Mouse (Mus musculus): Measurements from ENCODE around the gene Rslcan18. TPM values are rescaled to one million over a fixed set of nuclear protein-coding genes. Genes with fewer than 3 reads are reported as not detected.

Gene Rslcan18
- polyA plus RNA-seq, 1 experiment from 2014 or later = 0.41 TPM

GRCm38 (mm10) chr13:67108194-67108820, 7.8 kb downstream of the Rslcan18 start, which contains the start of gene Gm28557:
Gene Gm28557, minus strand, starts transcription at chr13:67108604.
- Histone ChIP-seq H3K36me3 (ENCODE audit: control insufficient read depth, insufficient read depth, low read length) (no peaks in the 10 kb centered on the region; the same call in 1 of the 2 replicates), H3K9ac (ENCODE audit: low read length) (peak within 1 kb of the TSS; percentile 62), H3K4me3 (ENCODE audit: low read depth, low read length) (peak within 1 kb of the TSS; percentile 55), H3K4me1 (ENCODE audit: control insufficient read depth, insufficient read depth, low read length) (0 out of 2 replicates have a peak, but pooled peaks cover 4% of the 10 kb centered on the region), H3K9me3 (ENCODE audit: control insufficient read depth, low read length) (no peaks in the 10 kb centered on the region), H3K4me2 (ENCODE audit: low read depth, severe bottlenecking) (peak within 1 kb of the TSS; percentile 49), H3K27ac (replicated peaks; ENCODE audit: low read depth, low read length) (peak within 1 kb of the TSS; percentile 43), H3K27me3 (ENCODE audit: control insufficient read depth, insufficient read depth, low read length) (no peaks in the 10 kb centered on the region)
- 0% methylated on average over 17 of the region's 17 CpGs for WGBS
- DNase-seq (ENCODE audit: low spot score) (peak; percentile 92), ATAC-seq (ENCODE audit: insufficient number of reproducible peaks, low FRiP score, low TSS enrichment, low read depth) (peak; percentile 96)

GRCm38 (mm10) chr13:67107681-67108080, 8.4 kb downstream of the Rslcan18 start:
- Histone ChIP-seq H3K4me2 (ENCODE audit: low read depth, severe bottlenecking) (peak overlapping the region; percentile 49), H3K27me3 (ENCODE audit: control insufficient read depth, insufficient read depth, low read length) (no peaks in the 10 kb centered on the region), H3K36me3 (ENCODE audit: control insufficient read depth, insufficient read depth, low read length) (no peaks in the 10 kb centered on the region; the same call in 1 of the 2 replicates), H3K9me3 (ENCODE audit: control insufficient read depth, low read length) (no peaks in the 10 kb centered on the region), H3K9ac (ENCODE audit: low read length) (peak overlapping the region; percentile 62), H3K4me3 (ENCODE audit: low read depth, low read length) (peak overlapping the region; percentile 55), H3K27ac (replicated peaks; ENCODE audit: low read depth, low read length) (no peak overlapping the region), H3K4me1 (ENCODE audit: control insufficient read depth, insufficient read depth, low read length) (0 out of 2 replicates have a peak, but pooled peaks cover 4% of the 10 kb centered on the region)
- ATAC-seq (ENCODE audit: insufficient number of reproducible peaks, low FRiP score, low TSS enrichment, low read depth) = peak; percentile 1; the same call in 1 of the 2 replicates
- no peak for DNase-seq (ENCODE audit: low spot score)
- 64% methylated on average over 9 of the region's 9 CpGs for WGBS

- DNase-seq (ENCODE audit: low spot score) = no peak
- WGBS = 91% methylated on average over 10 of the region's 10 CpGs
- H3K9me3 ChIP-seq (ENCODE audit: control insufficient read depth, low read length) = no peaks in the 10 kb centered on the region
- H3K9ac ChIP-seq (ENCODE audit: low read length) = no peak within 1 kb of the TSS
- H3K4me3 ChIP-seq (ENCODE audit: low read depth, low read length) = no peak within 1 kb of the TSS
- no peaks in the 10 kb centered on the region; the same call in 1 of the 2 replicates for H3K36me3 ChIP-seq (ENCODE audit: control insufficient read depth, insufficient read depth, low read length)
- no peaks in the 10 kb centered on the region for H3K27me3 ChIP-seq (ENCODE audit: control insufficient read depth, insufficient read depth, low read length)
- no peaks in the 10 kb centered on the region for H3K4me1 ChIP-seq (ENCODE audit: control insufficient read depth, insufficient read depth, low read length)
- H3K4me2 ChIP-seq (ENCODE audit: low read depth, severe bottlenecking) = no peak within 1 kb of the TSS
- ATAC-seq (ENCODE audit: insufficient number of reproducible peaks, low FRiP score, low TSS enrichment, low read depth) = no peak
- H3K27ac ChIP-seq (replicated peaks; ENCODE audit: low read depth, low read length) = no peak within 1 kb of the TSS
Measured at GRCm38 (mm10) chr13:67097876-67098275, 18.2 kb downstream of the Rslcan18 start, which contains the start of gene Zfp708. Gene Zfp708, minus strand, starts transcription at chr13:67097976.

- no peaks in the 10 kb centered on the region for H3K27me3 ChIP-seq (ENCODE audit: control insufficient read depth, insufficient read depth, low read length)
- DNase-seq (ENCODE audit: low spot score) = no peak
- no peaks in the 10 kb centered on the region for H3K4me1 ChIP-seq (ENCODE audit: control insufficient read depth, insufficient read depth, low read length)
- H3K4me3 ChIP-seq (ENCODE audit: low read depth, low read length) = no peak overlapping the region
- no peak overlapping the region for H3K4me2 ChIP-seq (ENCODE audit: low read depth, severe bottlenecking)
- no peak overlapping the region for H3K27ac ChIP-seq (replicated peaks; ENCODE audit: low read depth, low read length)
- no peaks in the 10 kb centered on the region for H3K9me3 ChIP-seq (ENCODE audit: control insufficient read depth, low read length)
- ATAC-seq (ENCODE audit: insufficient number of reproducible peaks, low FRiP score, low TSS enrichment, low read depth) = no peak
- no peak overlapping the region for H3K9ac ChIP-seq (ENCODE audit: low read length)
- H3K36me3 ChIP-seq (ENCODE audit: control insufficient read depth, insufficient read depth, low read length) = no peaks in the 10 kb centered on the region
- WGBS = 100% methylated on average over 1 of the region's 1 CpGs
Measured at GRCm38 (mm10) chr13:67090154-67090553, 25.9 kb downstream of the Rslcan18 start.

- H3K4me3 ChIP-seq (ENCODE audit: low read depth, low read length) = no peak overlapping the region; the same call in 1 of the 2 replicates
- H3K9ac ChIP-seq (ENCODE audit: low read length) = no peak overlapping the region
- no peaks in the 10 kb centered on the region for H3K4me1 ChIP-seq (ENCODE audit: control insufficient read depth, insufficient read depth, low read length)
- no peaks in the 10 kb centered on the region for H3K27me3 ChIP-seq (ENCODE audit: control insufficient read depth, insufficient read depth, low read length)
- DNase-seq (ENCODE audit: low spot score) (no peak), ATAC-seq (ENCODE audit: insufficient number of reproducible peaks, low FRiP score, low TSS enrichment, low read depth) (no peak)
- H3K36me3 ChIP-seq (ENCODE audit: control insufficient read depth, insufficient read depth, low read length) = no peaks in the 10 kb centered on the region
- no peaks in the 10 kb centered on the region for H3K9me3 ChIP-seq (ENCODE audit: control insufficient read depth, low read length)
- 71% methylated on average over 1 of the region's 1 CpGs for WGBS
- H3K27ac ChIP-seq (replicated peaks; ENCODE audit: low read depth, low read length) = no peak overlapping the region
- peak overlapping the region; percentile 65; the same call in 1 of the 2 replicates for H3K4me2 ChIP-seq (ENCODE audit: low read depth, severe bottlenecking)
Measured at GRCm38 (mm10) chr13:67081946-67082345, 34.1 kb downstream of the Rslcan18 start.

GRCm38 (mm10) chr13:67081142-67081713, 34.8 kb downstream of the Rslcan18 start:
- ATAC-seq (ENCODE audit: insufficient number of reproducible peaks, low FRiP score, low TSS enrichment, low read depth) (peak; percentile 99), DNase-seq (ENCODE audit: low spot score) (peak; percentile 80)
- no peaks in the 10 kb centered on the region for H3K36me3 ChIP-seq (ENCODE audit: control insufficient read depth, insufficient read depth, low read length)
- peak overlapping the region; percentile 61 for H3K4me3 ChIP-seq (ENCODE audit: low read depth, low read length)
- H3K27me3 ChIP-seq (ENCODE audit: control insufficient read depth, insufficient read depth, low read length) = no peaks in the 10 kb centered on the region
- under 1% methylated on average over 24 of the region's 24 CpGs for WGBS
- H3K9me3 ChIP-seq (ENCODE audit: control insufficient read depth, low read length) = no peaks in the 10 kb centered on the region
- no peaks in the 10 kb centered on the region for H3K4me1 ChIP-seq (ENCODE audit: control insufficient read depth, insufficient read depth, low read length)
- peak overlapping the region; percentile 84; the same call in 1 of the 2 replicates for H3K27ac ChIP-seq (replicated peaks; ENCODE audit: low read depth, low read length)
- peak overlapping the region; percentile 58 for H3K9ac ChIP-seq (ENCODE audit: low read length)
- H3K4me2 ChIP-seq (ENCODE audit: low read depth, severe bottlenecking) = peak overlapping the region; percentile 65

- peaks cover 2% of the 10 kb centered on the region; the same call in 1 of the 2 replicates for H3K9me3 ChIP-seq (ENCODE audit: control insufficient read depth, low read length)
- DNase-seq (ENCODE audit: low spot score) = no peak
- H3K27me3 ChIP-seq (ENCODE audit: control insufficient read depth, insufficient read depth, low read length) = no peaks in the 10 kb centered on the region
- WGBS = 85% methylated on average over 2 of the region's 2 CpGs
- no peak overlapping the region for H3K4me3 ChIP-seq (ENCODE audit: low read depth, low read length)
- no peaks in the 10 kb centered on the region for H3K4me1 ChIP-seq (ENCODE audit: control insufficient read depth, insufficient read depth, low read length)
- ATAC-seq (ENCODE audit: insufficient number of reproducible peaks, low FRiP score, low TSS enrichment, low read depth) = no peak
- H3K36me3 ChIP-seq (ENCODE audit: control insufficient read depth, insufficient read depth, low read length) = peaks cover 12% of the 10 kb centered on the region
- H3K27ac ChIP-seq (replicated peaks; ENCODE audit: low read depth, low read length) = no peak overlapping the region
- H3K4me2 ChIP-seq (ENCODE audit: low read depth, severe bottlenecking) = no peak overlapping the region
- no peak overlapping the region for H3K9ac ChIP-seq (ENCODE audit: low read length)
Measured at GRCm38 (mm10) chr13:67077244-67077643, 38.8 kb downstream of the Rslcan18 start.

- no peak for ATAC-seq (ENCODE audit: insufficient number of reproducible peaks, low FRiP score, low TSS enrichment, low read depth)
- WGBS = 90% methylated on average over 2 of the region's 2 CpGs
- H3K4me3 ChIP-seq (ENCODE audit: low read depth, low read length) = no peak overlapping the region
- H3K4me2 ChIP-seq (ENCODE audit: low read depth, severe bottlenecking) = no peak overlapping the region
- DNase-seq (ENCODE audit: low spot score) = no peak
- H3K9me3 ChIP-seq (ENCODE audit: control insufficient read depth, low read length) = peaks cover 5% of the 10 kb centered on the region; the same call in 1 of the 2 replicates
- no peak overlapping the region for H3K27ac ChIP-seq (replicated peaks; ENCODE audit: low read depth, low read length)
- peaks cover 24% of the 10 kb centered on the region for H3K36me3 ChIP-seq (ENCODE audit: control insufficient read depth, insufficient read depth, low read length)
- no peaks in the 10 kb centered on the region for H3K27me3 ChIP-seq (ENCODE audit: control insufficient read depth, insufficient read depth, low read length)
- H3K9ac ChIP-seq (ENCODE audit: low read length) = no peak overlapping the region
- no peaks in the 10 kb centered on the region for H3K4me1 ChIP-seq (ENCODE audit: control insufficient read depth, insufficient read depth, low read length)
Measured at GRCm38 (mm10) chr13:67072786-67073185, 43.3 kb downstream of the Rslcan18 start.
